Mouse (Mus musculus) WW6 (cell line): ENCODE measurements around the gene Ppme1.

Experiments used
- DNase-seq: peaks from one replicate; pipeline ENCODE4 v3.0.0-alpha.2; 2013; ENCODE audit warnings: low read depth, low spot score

Ppme1 gene

GRCm38 (mm10) chr7:100371495-100372451 is at the start of gene Ppme1, which contains the start of gene C2cd3:
Ppme1 (minus strand) TSS chr7:100372307.
C2cd3 (plus strand) TSS chr7:100372233.
- peak; percentile 97 for DNase-seq

- DNase-seq = no peak
Observed at GRCm38 (mm10) chr7:100408684-100409083, 36.6 kb upstream of the Ppme1 start.

GRCm38 (mm10) chr7:100407677-100408076 is 35.6 kb upstream of the Ppme1 start:
- no peak for DNase-seq

- DNase-seq = no peak
Observed at GRCm38 (mm10) chr7:100402715-100403114, 30.6 kb upstream of the Ppme1 start.

GRCm38 (mm10) chr7:100400899-100401539 is 28.9 kb upstream of the Ppme1 start:
- DNase-seq = no peak

GRCm38 (mm10) chr7:100399231-100399913 is 27.3 kb upstream of the Ppme1 start:
- DNase-seq = no peak

- DNase-seq = no peak
Observed at GRCm38 (mm10) chr7:100392265-100392664, 20.2 kb upstream of the Ppme1 start.

GRCm38 (mm10) chr7:100390166-100390565 is 18.1 kb upstream of the Ppme1 start:
- DNase-seq = no peak

GRCm38 (mm10) chr7:100388174-100388573 is 16.1 kb upstream of the Ppme1 start:
- DNase-seq = no peak

GRCm38 (mm10) chr7:100383207-100383606 is 11.1 kb upstream of the Ppme1 start:
- DNase-seq = no peak

- DNase-seq = no peak
Observed at GRCm38 (mm10) chr7:100381161-100381560, 9.1 kb upstream of the Ppme1 start.

- DNase-seq = no peak
Observed at GRCm38 (mm10) chr7:100378257-100378656, 6.2 kb upstream of the Ppme1 start.

- no peak for DNase-seq
Observed at GRCm38 (mm10) chr7:100372452-100372980, 409 bp upstream of the Ppme1 start.

- no peak for DNase-seq
Observed at GRCm38 (mm10) chr7:100364888-100365287, 7.2 kb downstream of the Ppme1 start.

- DNase-seq = no peak
Observed at GRCm38 (mm10) chr7:100363162-100363561, 8.9 kb downstream of the Ppme1 start.

GRCm38 (mm10) chr7:100357856-100358255 is 14.3 kb downstream of the Ppme1 start:
- no peak for DNase-seq

- no peak for DNase-seq
Observed at GRCm38 (mm10) chr7:100356768-100357167, 15.3 kb downstream of the Ppme1 start.

- no peak for DNase-seq
Observed at GRCm38 (mm10) chr7:100356324-100356723, 15.8 kb downstream of the Ppme1 start.

GRCm38 (mm10) chr7:100354984-100355383 is 17.1 kb downstream of the Ppme1 start:
- no peak for DNase-seq

GRCm38 (mm10) chr7:100335921-100336320 is 36.2 kb downstream of the Ppme1 start:
- no peak for DNase-seq

- DNase-seq = no peak
Observed at GRCm38 (mm10) chr7:100331269-100331668, 40.8 kb downstream of the Ppme1 start.

GRCm38 (mm10) chr7:100328636-100329035 is 43.5 kb downstream of the Ppme1 start:
- DNase-seq = no peak
